Mouse (Mus musculus): ENCODE measurements around the gene Clec4g. TPM values are rescaled to one million over a fixed set of nuclear protein-coding genes. Genes with fewer than 3 reads are reported as not detected.
"Not testable (repeated sequence)": the region's sequence is repeated elsewhere in the genome, so short reads cannot be mapped to it uniquely, and the experiment has no call there.

Gene Clec4g
- not detected for total RNA-seq (2021)
- long read RNA-seq, partial matches to known transcripts = 1 of 1 reads
- long read RNA-seq, other reads (novel, unspliced or antisense) = 0 of 1 reads

DNA sequence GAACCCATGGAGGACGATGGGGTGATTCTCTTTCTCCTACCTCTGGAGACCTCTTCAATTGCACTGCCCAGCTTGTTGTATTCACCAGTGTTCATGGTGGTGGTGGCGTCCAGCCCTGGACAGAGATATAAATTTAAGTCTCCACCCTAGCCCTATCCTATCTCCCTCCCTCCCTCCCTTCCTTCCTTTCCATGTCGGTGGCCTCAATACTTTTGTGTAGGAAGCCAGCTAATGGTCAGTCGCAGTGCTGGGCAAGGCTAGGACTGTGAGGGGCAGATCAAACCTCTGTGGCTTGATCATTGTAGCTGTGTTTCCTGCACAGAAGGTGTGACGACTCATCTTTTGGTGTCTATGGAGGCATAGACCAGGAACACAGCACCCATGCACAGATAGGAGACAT lies at the start of gene Clec4g:
Gene Clec4g (minus strand): TSS at position 101 of the 400 bp plus-strand sequence.
- DNase-seq (ENCODE audit: low spot score in 2 of 2) = no peak

DNA sequence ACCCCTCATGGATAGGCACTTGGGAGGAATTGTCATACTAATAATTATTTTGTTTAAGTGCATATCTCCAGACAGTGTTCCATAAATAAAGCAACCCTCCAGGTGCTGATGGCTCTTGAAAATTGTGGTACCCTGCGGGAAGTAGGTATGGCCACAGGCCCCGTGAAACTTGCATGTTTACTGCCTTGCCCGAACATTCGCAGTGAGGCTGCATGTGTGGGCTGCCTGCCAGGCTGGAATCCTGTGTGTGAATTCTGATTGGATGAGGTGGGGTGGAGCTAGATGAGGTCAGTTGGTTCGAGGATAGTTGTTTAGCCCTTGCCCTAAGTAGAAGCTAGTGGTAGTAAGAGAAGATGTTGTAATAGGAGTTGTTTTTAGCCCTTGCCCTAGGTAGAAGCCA lies 48.2 kb upstream of the Clec4g start:
- DNase-seq (ENCODE audit: low spot score in 2 of 2) = not testable (repeated sequence)

GRCm38 (mm10) chr8:3754261-3754850 lies 33.9 kb upstream of the Clec4g start:
- DNase-seq (ENCODE audit: low spot score in 2 of 2) = peak; percentile 19 to 27

GRCm38 (mm10) chr8:3748761-3749160 lies 28.3 kb upstream of the Clec4g start, which contains the start of gene Cd209a:
Gene Cd209a, minus strand, starts transcription at chr8:3748984.
- no peak for DNase-seq (ENCODE audit: low spot score in 2 of 2)

DNA sequence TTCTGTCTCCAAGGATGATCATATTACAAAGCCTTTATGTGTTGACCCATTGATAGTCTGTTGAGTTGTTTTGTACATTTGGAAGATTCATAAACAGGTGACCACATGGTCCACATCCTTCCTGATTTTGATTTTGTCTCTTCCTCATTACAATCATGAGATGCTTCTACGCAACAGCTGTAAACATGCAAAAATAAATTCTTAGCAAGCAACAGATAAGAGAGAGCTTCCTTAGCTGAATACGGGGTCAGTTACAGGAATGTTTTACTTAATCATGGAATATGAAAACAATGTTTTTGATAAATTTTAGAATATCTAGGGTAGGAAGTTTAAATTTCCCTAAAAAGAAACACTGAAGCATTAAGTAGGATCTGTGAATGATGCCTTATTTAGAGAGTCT lies 16.5 kb upstream of the Clec4g start:
- no peak for DNase-seq (ENCODE audit: low spot score in 2 of 2)

DNA sequence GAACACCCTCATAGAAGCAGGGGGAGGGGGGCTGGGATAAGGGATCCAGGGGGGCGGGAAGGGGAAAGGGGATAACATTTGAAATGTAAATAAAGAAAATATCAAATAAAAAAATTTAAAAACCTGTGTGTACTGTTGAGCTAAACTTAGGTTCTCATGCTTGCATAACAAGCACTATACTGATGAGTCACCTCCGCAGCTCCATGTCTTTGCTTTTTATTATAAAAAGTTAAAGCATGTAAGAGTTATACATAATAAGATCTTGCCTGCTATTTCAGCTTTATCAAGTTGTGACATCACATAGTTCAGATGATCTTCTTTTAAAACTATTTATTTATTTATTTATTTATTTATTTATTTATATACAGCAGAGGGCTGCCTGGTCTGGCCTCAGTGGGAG lies 15.1 kb upstream of the Clec4g start:
- no peak for DNase-seq (ENCODE audit: low spot score in 2 of 2)

DNA sequence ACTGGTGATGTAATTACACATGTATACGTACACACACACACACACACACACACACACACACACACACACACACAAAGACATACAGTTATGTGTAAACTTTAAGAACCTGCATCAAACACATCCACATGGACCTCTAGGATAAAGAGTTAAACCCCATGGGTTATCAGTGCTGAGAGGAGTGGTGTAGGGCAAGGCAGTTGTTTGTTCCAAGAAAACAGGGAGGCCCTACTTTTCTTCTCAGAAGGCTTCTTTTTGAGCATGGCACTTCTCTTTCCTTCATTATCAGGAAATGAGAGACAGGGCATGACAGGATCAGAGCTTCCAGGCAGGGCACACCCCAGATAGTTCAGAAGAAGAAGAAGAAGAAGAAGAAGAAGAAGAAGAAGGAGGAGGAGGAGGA lies 13.6 kb upstream of the Clec4g start:
- DNase-seq (ENCODE audit: low spot score in 2 of 2) = no peak

DNA sequence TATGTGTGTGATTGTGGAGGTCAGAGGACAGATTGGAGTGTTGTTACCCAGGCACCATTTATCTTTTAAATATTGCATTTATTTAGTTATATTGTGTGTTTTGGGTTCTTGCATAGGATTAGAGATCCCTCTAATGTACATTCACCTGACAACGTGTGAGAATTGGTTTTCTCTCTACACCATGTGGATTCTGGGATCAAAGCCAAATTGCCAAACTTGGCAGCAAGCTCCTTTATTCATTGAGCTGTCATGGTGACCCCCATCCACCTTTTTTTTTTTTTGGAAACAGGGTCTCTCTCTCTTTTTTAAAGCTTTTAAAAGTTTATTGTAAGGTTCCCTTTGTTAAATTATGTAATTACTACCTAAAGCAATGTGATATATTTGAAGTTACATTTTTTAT lies 590 bp upstream of the Clec4g start:
- DNase-seq (ENCODE audit: low spot score in 2 of 2) = no peak

DNA sequence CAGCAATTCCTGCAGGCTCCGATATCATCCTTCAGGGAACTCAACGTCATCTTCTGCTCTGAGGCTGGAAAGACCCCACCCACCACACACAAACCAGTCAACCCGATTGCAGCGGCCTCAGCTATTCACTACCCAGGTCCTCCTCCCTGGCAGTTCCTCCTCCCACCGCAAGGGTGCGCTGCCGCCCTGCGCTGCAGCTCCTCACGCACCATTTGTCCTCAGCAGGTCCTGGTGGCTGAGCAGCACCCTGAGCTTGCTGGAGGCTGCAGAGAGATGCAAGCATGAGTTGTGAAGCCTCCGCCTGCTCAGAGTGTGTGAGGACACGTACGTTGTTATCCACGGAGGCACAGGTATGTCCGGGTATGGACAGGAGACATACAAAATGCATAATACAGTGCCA lies 1.9 kb downstream of the Clec4g start:
- DNase-seq (ENCODE audit: low spot score in 2 of 2) = peak; percentile 57 to 67

DNA sequence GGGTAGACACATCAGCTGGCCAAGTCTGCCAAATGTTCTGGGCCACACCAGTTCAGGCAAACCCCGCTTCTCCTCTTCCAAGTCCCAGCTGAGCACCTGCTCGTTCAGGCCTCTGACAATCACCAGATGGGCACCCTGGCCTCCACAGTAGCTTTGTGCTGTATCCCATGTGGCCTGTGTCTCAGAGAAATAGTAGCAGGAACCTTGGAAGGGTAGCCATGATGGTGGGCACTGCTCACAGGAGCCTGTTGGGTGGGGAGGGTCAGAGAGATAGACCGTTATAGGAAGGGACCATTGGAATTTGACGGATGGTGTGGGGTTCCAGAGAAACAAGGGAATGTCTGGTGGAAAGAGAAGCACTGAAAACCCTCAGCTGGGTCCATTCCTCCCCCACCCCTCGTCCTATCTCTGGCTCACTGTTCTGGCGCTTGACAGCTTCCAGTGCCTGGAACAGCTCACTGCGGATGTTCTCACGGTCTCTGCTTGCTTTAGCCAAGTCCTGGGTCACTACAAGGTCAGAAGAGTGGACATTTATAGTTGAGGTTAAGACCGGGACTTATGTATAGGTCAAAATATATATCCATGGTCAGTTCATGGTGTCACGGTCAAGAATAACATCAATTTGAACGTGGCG lies 3.0 kb downstream of the Clec4g start:
- no peak for DNase-seq (ENCODE audit: low spot score in 2 of 2)

- no peak for DNase-seq (ENCODE audit: low spot score in 2 of 2)
Observed at GRCm38 (mm10) chr8:3711646-3712045, 8.8 kb downstream of the Clec4g start.

DNA sequence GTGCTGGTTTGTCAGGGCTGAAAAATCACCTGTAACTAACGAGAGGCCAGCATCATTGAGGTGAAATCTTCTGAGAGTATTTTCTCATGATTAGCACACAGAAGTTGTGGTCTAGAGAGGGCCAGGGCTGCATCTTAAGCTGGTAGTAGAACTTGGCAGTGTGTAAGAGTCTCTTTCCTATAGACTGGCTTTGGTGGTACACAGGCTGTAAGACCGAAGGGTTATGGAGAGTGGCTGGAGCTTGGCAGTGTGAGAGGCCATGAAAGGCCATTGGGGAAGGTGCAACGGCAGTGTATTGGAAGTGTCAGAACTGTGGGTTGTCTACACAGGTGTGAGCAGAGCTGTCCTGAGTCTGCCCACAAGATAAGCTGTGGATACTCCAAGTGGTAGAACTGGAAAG lies 10.1 kb downstream of the Clec4g start:
- DNase-seq (ENCODE audit: low spot score in 2 of 2) = no peak

DNA sequence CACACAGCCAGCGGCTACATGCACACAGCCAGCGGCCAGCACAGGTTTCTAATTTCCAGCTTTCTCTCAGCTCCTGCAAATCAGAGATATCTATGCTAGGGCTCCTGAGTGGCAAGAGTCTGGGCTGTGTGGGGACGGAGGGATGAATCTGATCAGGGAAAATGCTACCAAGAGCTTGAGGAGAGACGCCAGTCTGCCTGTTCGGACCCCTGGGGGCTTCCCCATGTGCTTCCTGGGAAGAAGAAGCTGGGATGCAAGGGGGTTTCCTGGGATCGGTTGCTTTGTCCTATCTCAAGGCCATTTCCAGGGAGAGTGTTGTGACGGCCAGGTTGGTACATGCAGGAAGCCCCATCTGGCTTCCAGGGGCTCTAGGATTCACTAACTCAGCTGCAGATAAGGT lies 12.8 kb downstream of the Clec4g start:
- DNase-seq (ENCODE audit: low spot score in 2 of 2) = no peak

GRCm38 (mm10) chr8:3705711-3706110 lies 14.7 kb downstream of the Clec4g start:
- DNase-seq (ENCODE audit: low spot score in 2 of 2) = no peak

GRCm38 (mm10) chr8:3701491-3701890 lies 19.0 kb downstream of the Clec4g start:
- DNase-seq (ENCODE audit: low spot score in 2 of 2) = no peak

DNA sequence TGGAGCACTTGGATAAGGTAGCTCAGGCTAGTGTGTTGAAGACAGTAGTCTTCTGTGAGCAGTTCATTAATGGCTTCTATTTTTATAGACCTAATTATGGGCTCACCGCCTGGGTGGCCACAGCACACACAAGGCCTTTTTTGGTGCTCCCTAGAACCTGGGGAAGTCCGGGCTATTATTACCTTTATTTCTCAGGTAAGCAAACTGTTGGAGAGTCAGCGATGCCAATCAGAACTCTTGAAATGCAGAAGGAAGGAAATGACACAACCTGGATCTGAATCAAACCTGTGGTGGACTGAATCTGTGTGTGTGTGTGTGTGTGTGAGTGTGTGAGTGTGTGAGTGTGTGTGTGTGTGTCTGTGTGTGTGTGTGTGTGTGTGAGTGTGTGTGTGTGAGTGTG lies 26.3 kb downstream of the Clec4g start, which contains the start of gene Fcer2a:
Gene Fcer2a (minus strand): TSS at position 55 of the 400 bp plus-strand sequence.
- DNase-seq (ENCODE audit: low spot score in 2 of 2) = no peak

DNA sequence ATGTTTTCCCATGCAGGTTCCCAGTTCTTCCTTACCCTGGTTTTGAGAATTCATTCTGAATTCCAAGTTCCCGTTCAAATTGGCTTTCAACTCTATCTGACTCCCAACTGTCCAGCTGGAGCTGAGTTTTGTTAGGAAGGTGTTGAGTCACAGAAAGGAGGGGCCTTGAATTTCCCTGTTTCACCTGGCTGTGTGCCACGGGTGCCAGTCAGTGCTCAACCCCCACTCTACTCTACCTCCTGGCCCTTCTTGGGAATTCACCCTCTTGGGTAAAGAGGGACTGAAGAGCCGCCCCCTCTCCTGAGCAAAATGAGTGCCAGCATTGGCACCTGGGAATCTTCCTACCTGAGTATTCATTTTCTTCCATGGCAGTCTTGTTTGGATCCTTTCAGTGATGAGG lies 29.7 kb downstream of the Clec4g start:
- DNase-seq (ENCODE audit: low spot score in 2 of 2) = no peak

GRCm38 (mm10) chr8:3687537-3687936 lies 32.9 kb downstream of the Clec4g start:
- no peak for DNase-seq (ENCODE audit: low spot score in 2 of 2)

DNA sequence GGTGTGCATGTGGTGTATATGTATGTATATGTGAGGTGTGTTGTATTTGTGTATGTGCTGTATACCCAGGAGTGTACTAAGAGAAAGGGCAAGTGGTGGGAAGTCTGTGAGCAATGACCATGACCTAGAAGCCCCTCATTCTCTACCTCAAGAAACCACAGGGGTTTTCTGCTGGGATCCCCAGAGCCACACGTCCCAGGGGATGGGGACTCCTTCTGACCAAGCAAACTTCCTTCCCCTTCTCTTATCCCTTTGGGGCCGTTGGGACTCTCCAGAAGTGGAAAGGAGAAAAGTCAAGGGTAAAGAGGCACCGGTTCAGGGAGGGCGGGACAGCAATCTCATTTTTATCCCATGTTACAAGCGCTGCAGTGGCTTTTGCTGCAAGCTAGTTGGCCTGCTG lies 35.0 kb downstream of the Clec4g start:
- no peak for DNase-seq (ENCODE audit: low spot score in 2 of 2)

- no peak for DNase-seq (ENCODE audit: low spot score in 2 of 2)
Observed at GRCm38 (mm10) chr8:3684530-3684929, 35.9 kb downstream of the Clec4g start.

DNA sequence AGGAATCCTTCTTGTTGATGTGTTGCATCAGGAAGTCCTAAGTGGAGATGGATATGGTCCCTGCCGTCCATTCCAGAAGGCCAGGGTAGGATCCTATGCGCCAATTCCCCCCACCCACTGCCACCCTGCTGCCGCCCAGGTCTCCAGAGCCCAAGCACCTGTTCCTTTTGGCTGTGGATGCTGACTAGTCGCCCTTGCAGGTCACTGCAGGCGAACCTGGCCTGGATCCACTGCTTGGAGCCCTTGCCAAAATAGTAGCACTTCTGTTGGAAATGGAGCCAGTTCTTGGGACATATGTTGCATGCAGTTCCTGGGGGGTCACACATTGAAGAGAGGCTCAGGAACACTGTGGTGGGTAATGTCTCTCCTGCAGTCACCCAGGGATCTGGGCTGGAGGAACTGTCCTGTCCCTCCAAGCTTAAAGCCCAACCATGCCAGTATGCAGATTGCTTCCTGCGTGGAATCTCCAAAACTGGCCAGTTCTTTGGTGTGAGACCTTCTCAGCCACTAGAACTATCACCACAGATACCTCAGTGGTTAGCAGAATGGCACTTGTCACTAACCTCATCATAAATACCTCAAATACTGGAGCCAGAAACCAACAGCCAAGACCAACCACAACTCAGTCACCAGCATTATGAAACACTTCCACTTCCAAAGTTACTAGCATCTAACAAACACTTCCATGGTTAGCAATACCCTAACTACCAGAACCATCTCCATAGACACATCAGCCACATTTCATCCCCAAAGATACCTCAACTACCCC lies 36.9 kb downstream of the Clec4g start:
- peak in 1 of 2 experiments; percentile 22 for DNase-seq (ENCODE audit: low spot score in 2 of 2)

GRCm38 (mm10) chr8:3682435-3682834 lies 38.0 kb downstream of the Clec4g start:
- peak; percentile 17 to 19 for DNase-seq (ENCODE audit: low spot score in 2 of 2)

Measured in layer of hippocampus, postnatal 10 days (tissue).